Mouse (Mus musculus) testis, adult 10 weeks (tissue): Measurements from ENCODE around the gene Trap1a. TPM values are rescaled to one million over a fixed set of nuclear protein-coding genes. Genes with fewer than 3 reads are reported as not detected.

Experiments used
- polyA plus RNA-seq: library from polyadenylated mRNA; stranded (reverse); fragments of 350-450 nt; fragmentation: Illumina TruSeq; extraction: RNeasy Lipid Tissue Mini Kit (QIAGEN cat#74804); gene quantifications from one replicate; pipeline ENCODE4 v1.2.3, GENCODE M21; 2014; ENCODE audit warnings: low read depth, low replicate concordance

Trap1a gene
- polyA plus RNA-seq, result 6.9 TPM

GRCm38 (mm10) chrX:139333263-139333994, at the start of gene Trap1a:
Gene Trap1a (plus strand): TSS chrX:139333683.

Other genes starting within 250 kb of the Trap1a start
- gene Serpina7, start 248.4 kb upstream of the Trap1a start, polyA plus RNA-seq, result 1.8 TPM
- 64.6 TPM for gene 4930513O06Rik, start 247.4 kb upstream of the Trap1a start, polyA plus RNA-seq
- 30.1 TPM for gene 4933428M09Rik, start 154.5 kb upstream of the Trap1a start, polyA plus RNA-seq
- 100.0 TPM for gene Mum1l1, start 123.6 kb upstream of the Trap1a start, polyA plus RNA-seq
- 3.1 TPM for gene D330045A20Rik, start 146.7 kb downstream of the Trap1a start, polyA plus RNA-seq
- 11.8 TPM for gene Rnf128, start 229.6 kb downstream of the Trap1a start, polyA plus RNA-seq